Mouse (Mus musculus) heart, postnatal 0 days (tissue): ENCODE measurements around the gene Sub1.

Source experiments
- CTCF ChIP-seq: IDR thresholded peaks from 2 replicates; pipeline ENCODE4 v1.5.1; 2016; ENCODE audit warnings: antibody characterized with exemption, control low read depth, low read depth
- EP300 ChIP-seq: IDR thresholded peaks from 2 replicates; pipeline ENCODE4 v1.6.1; 2016; ENCODE audit warnings: antibody characterized with exemption, low read depth

- TF ChIP-seq EP300 = no peak
- no peak for TF ChIP-seq CTCF
These were observed 22.7 kb upstream of the Sub1 start for GRCm38 (mm10) chr15:12019443-12019842.
